Mouse (Mus musculus): ENCODE measurements around the gene Kmt2c.
"Not testable (repeated sequence)": the region's sequence is repeated elsewhere in the genome, so short reads cannot be mapped to it uniquely, and the experiment has no call there.

The Kmt2c gene

GRCm38 (mm10) chr5:25224377-25224776 lies 274.2 kb downstream of the Kmt2c start:
- not testable (repeated sequence) for DNase-seq (ENCODE audit: low read depth, low spot score)

GRCm38 (mm10) chr5:25222752-25223702 lies 275.6 kb downstream of the Kmt2c start, which contains the start of gene E130116L18Rik:
Gene E130116L18Rik (minus strand): TSS chr5:25223153.
- DNase-seq (ENCODE audit: low read depth, low spot score): peak; percentile 85

Data from R1 (cell line).